Mouse (Mus musculus) intestine, postnatal 0 days (tissue): ENCODE measurements around the gene Lsmem1. TPM values are rescaled to one million over a fixed set of nuclear protein-coding genes. Genes with fewer than 3 reads are reported as not detected.

Source experiments
- ATAC-seq: fragments of 200-750 bp; cut with Nextera tagmentation; 2 replicates; pipeline ENCODE4 v1.8.0; 2017; ENCODE audit warnings: mild to moderate bottlenecking, moderate TSS enrichment, moderate library complexity
- H3K27ac ChIP-seq: fragments of 300-500 bp; sonication (generic); 2 replicates; pipeline ENCODE4 v1.5.1; 2014; ENCODE audit warnings: mild to moderate bottlenecking, low read depth, low read length, moderate library complexity
- H3K27me3 ChIP-seq: fragments of 300-500 bp; sonication (generic); replicated peaks from 2 replicates; pipeline ENCODE4 v1.6.1; 2014; ENCODE audit warnings: low read length, mixed read lengths; ENCODE audit not compliant: control insufficient read depth, insufficient read depth
- H3K36me3 ChIP-seq: fragments of 300-500 bp; sonication (generic); 2 replicates; pipeline ENCODE4 v1.6.1; 2014; ENCODE audit warnings: mild to moderate bottlenecking, moderate library complexity; ENCODE audit not compliant: control insufficient read depth, insufficient read depth
- H3K4me1 ChIP-seq: fragments of 300-500 bp; sonication (generic); replicated peaks from 2 replicates; pipeline ENCODE4 v1.6.1; 2014; ENCODE audit warnings: antibody characterized with exemption, low read length, mixed read lengths; ENCODE audit not compliant: control insufficient read depth, insufficient read depth
- H3K4me2 ChIP-seq: fragments of 300-500 bp; sonication (generic); replicated peaks from 2 replicates; pipeline ENCODE4 v1.6.1; 2014; ENCODE audit warnings: low read depth, mild to moderate bottlenecking, moderate library complexity
- H3K4me3 ChIP-seq: fragments of 300-500 bp; sonication (generic); 2 replicates; pipeline ENCODE4 v1.5.1; 2014; ENCODE audit warnings: low read depth, low read length
- H3K9ac ChIP-seq: fragments of 300-500 bp; sonication (generic); 2 replicates; pipeline ENCODE4 v1.6.1; 2014; ENCODE audit warnings: mild to moderate bottlenecking, low read depth, low read length
- H3K9me3 ChIP-seq: fragments of 300-500 bp; sonication (generic); 2 replicates; pipeline ENCODE4 v1.6.1; 2016; ENCODE audit warnings: mixed run types; ENCODE audit not compliant: control insufficient read depth
- CTCF ChIP-seq: sonication (generic); IDR thresholded peaks from 2 replicates; pipeline ENCODE4 v1.5.1; 2016; ENCODE audit warnings: low read depth, mild to moderate bottlenecking, control low read depth, antibody characterized with exemption, moderate library complexity
- WGBS: fragments of 180-500 bp; shearing (Covaris S2); extraction: QIAGEN DNeasy Blood & Tissue Kit; methylation state at CpG from one replicate; pipeline ENCODE4 v1.1.7; 2014; 5-methylcytosine and 5-hydroxymethylcytosine counted together
- polyA plus RNA-seq: library from polyadenylated mRNA; unstranded; fragments of >200 nt; fragmentation: Nextera tagmentation; extraction: Ambion mirVana; gene quantifications from 2 replicates; pipeline ENCODE4 v1.2.1, GENCODE M21; 2015

The Lsmem1 gene
- polyA plus RNA-seq: not detected in 2 replicates

DNA sequence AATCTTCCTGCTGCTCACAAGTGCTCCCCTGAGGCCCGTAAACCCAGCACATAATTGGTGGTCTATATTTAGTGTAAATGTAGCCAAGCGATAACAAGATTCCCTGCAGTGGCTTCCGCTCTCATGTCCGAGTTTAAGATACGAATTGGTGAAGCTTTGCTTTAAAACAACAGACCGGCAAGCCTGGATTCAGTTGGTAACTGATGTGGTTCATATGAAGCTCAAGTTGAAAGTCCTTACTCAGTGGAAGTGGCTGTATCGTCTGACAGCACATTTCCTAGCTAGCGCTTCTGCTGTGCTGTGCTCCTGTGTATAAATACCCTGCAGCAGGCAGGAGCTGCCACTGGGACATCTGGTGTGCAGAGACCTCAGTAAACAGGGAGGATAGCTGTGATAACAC, at the start of gene Lsmem1:
Gene Lsmem1, minus strand, starts transcription at position 189 of the 400 bp plus-strand sequence.
- no peaks in the 10 kb centered on the region for H3K4me1 ChIP-seq
- H3K9me3 ChIP-seq: no peaks in the 10 kb centered on the region
- no peak for TF ChIP-seq CTCF
- peaks cover 22% of the 10 kb centered on the region for H3K36me3 ChIP-seq
- no peaks in the 10 kb centered on the region for H3K27me3 ChIP-seq
- no peak within 1 kb of the TSS for H3K9ac ChIP-seq
- no peak within 1 kb of the TSS for H3K4me3 ChIP-seq
- no peak within 1 kb of the TSS for H3K27ac ChIP-seq
- WGBS: 75% methylated on average over 8 of the region's 8 CpGs
- no peak within 1 kb of the TSS for H3K4me2 ChIP-seq
- no peak for ATAC-seq

DNA sequence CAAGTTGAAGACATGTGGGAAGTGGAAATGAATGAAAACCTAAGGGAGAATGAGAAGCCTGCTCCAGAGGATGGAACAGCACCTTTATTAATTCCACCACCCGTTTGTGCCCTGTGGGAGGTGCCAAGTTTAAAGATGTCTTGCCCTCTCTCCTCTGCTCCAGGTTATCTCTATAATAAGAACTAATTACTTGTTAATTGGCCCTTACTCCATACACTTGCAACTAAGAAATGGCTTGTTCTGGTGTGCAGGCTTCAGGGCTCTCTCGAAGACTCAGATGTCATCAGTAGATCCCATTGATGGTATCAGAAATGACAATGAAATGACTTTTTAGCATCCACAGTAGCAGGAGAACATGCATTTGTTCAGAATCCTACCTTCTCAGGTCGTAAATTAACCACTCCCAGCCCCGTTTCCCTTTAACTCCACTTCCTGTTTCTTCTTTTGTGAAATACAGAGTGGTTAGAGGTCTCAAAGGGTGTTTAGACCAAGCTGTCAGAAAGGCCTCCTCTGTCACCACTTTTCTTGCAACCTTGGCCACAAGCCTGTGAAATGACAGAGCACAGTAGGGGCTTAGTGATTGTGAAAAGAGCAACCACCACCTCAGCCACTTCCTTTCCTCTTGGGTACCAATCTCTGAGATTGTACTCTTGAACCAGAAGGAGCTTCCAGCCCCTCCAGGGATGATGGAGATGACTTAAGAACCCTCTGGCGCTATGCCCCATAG, 49.3 kb upstream of the Lsmem1 start, which contains the start of gene Ifrd1:
Gene Ifrd1, minus strand, starts transcription at position 51 of the 727 bp plus-strand sequence.
- Histone ChIP-seq H3K4me1 (peaks cover 8% of the 10 kb centered on the region), H3K27ac (no peak within 1 kb of the TSS), H3K4me2 (peak within 1 kb of the TSS; percentile 33), H3K27me3 (no peaks in the 10 kb centered on the region), H3K9me3 (no peaks in the 10 kb centered on the region), H3K4me3 (no peak within 1 kb of the TSS), H3K36me3 (no peaks in the 10 kb centered on the region), H3K9ac (no peak within 1 kb of the TSS)
- WGBS: 55% methylated on average over 5 of the region's 5 CpGs
- no peak for ATAC-seq
- no peak for TF ChIP-seq CTCF

DNA sequence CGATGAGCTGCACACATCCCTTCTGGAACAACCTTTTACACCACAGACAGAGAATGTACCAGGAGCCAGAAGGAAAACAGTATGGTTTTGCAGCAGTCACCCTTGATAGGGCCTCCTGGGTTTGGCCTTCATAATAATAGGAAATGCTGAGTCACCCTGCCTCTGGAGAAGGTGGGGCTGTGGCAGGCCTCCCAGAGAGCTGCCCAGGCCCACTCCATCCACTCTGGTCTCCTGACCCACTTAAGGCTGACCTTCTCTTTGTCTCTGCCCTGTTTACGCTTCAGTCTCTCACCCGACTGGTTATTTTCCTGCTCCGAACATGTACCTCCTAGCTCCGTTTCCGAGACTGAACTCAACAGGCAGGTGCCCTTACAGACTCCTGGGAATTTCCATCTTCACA, 48.7 kb upstream of the Lsmem1 start:
- peak overlapping the region; percentile 33 for H3K4me2 ChIP-seq
- TF ChIP-seq CTCF: no peak
- no peaks in the 10 kb centered on the region for H3K9me3 ChIP-seq
- peak; percentile 67 for ATAC-seq
- no peak overlapping the region for H3K4me3 ChIP-seq
- H3K36me3 ChIP-seq: no peaks in the 10 kb centered on the region
- 47% methylated on average over 6 of the region's 6 CpGs for WGBS
- peaks cover 9% of the 10 kb centered on the region for H3K4me1 ChIP-seq
- no peak overlapping the region for H3K27ac ChIP-seq
- no peaks in the 10 kb centered on the region for H3K27me3 ChIP-seq
- no peak overlapping the region for H3K9ac ChIP-seq

DNA sequence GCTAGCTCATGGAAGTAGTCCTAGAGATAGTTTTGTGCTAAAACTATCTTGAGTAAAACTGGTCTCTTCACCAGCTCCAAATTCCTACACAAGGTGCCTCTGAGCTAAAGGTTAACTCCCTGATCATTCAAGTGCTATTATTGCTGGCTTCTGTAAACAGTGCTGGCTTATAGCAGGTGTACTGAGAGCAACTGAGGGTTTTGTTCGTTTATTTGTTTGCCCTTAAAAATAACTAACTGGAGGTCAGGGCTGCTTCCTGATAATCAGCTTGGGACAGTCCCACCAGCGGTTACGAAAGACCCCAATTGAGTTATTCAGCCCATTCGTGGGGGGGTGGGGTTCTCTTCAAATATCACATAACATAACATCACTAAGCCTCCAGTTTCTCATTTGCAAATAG, 48.1 kb upstream of the Lsmem1 start:
- ATAC-seq: no peak
- WGBS: 23% methylated on average over 4 of the region's 4 CpGs

DNA sequence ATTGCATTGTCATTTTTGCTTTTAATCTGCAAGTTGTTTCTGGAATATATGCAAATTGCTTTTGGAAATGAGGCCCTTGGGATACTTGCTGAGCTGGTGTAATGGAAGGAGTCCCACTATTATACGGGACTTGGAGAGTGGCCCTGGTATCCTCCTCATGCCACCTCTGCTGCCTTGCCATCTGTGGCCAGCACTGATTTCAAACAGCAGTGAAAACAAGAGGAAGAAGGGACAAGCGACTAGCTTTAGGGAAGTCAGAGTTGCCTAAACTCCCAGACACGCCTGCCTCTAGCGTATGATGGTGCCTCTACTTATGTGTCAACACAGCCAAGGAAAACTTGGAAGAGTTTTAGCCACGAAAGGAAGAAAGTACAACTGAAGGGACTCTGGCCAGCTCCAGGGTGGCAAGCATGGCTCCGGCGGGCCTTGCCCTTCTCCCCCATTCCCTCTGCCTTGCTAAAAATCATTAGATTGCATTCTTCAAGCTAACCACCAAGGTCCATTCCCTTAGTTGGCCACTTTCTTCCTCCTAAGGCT, 46.2 kb upstream of the Lsmem1 start:
- no peak for TF ChIP-seq CTCF
- H3K27me3 ChIP-seq: no peaks in the 10 kb centered on the region
- WGBS: 90% methylated on average over 7 of the region's 7 CpGs
- H3K27ac ChIP-seq: no peak overlapping the region
- H3K4me1 ChIP-seq: peaks cover 9% of the 10 kb centered on the region
- H3K4me2 ChIP-seq: no peak overlapping the region
- no peak overlapping the region for H3K9ac ChIP-seq
- H3K36me3 ChIP-seq: no peaks in the 10 kb centered on the region
- no peak overlapping the region for H3K4me3 ChIP-seq
- H3K9me3 ChIP-seq: no peaks in the 10 kb centered on the region
- ATAC-seq: no peak

More for the DNA sequence above, 48.1 kb upstream of the Lsmem1 start:
- Histone ChIP-seq H3K27me3 (no peaks in the 10 kb centered on the region), H3K9ac (no peak overlapping the region), H3K27ac (no peak overlapping the region), H3K4me1 (peaks cover 9% of the 10 kb centered on the region), H3K36me3 (no peaks in the 10 kb centered on the region), H3K9me3 (no peaks in the 10 kb centered on the region), H3K4me3 (no peak overlapping the region), H3K4me2 (0 out of 2 replicates have a peak overlapping the region, but pooled peaks have one; percentile 33)
- TF ChIP-seq CTCF: no peak

DNA sequence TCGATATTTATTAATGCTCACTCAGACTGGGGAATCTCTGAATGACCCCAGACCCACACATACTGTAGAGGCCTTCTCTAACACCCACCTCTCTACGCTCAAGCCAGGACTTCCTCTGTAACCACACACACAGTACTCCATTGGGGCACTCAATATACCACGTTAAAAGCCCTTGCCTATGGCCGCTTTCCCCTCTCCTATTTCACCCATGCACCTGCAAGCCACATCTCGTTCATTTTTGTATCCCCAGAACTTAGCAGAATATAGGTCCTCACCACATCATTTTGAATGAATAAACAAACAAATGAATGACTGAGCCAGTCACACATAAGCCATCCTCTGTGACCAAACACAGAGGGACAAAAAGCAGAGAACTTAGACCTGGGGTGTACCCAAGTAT, 45.6 kb upstream of the Lsmem1 start:
- 94% methylated on average over 5 of the region's 5 CpGs for WGBS
- no peak for TF ChIP-seq CTCF
- ATAC-seq: no peak

More for the DNA sequence above, 45.6 kb upstream of the Lsmem1 start:
- H3K36me3 ChIP-seq: no peaks in the 10 kb centered on the region
- H3K27me3 ChIP-seq: no peaks in the 10 kb centered on the region
- H3K9ac ChIP-seq: no peak overlapping the region
- H3K4me1 ChIP-seq: peaks cover 9% of the 10 kb centered on the region
- no peak overlapping the region for H3K4me2 ChIP-seq
- H3K27ac ChIP-seq: no peak overlapping the region
- no peak overlapping the region for H3K4me3 ChIP-seq
- H3K9me3 ChIP-seq: no peaks in the 10 kb centered on the region
